Mouse (Mus musculus) intestine, embryonic 14.5 days (tissue): ENCODE data around the gene Ctsl. TPM values are rescaled to one million over a fixed set of nuclear protein-coding genes. Genes with fewer than 3 reads are reported as not detected.

ENCODE experiments used
- ATAC-seq: fragments of 200-750 bp; cut with Nextera tagmentation; replicated peaks from 2 replicates; pipeline ENCODE4 v1.8.0; 2017; ENCODE audit warnings: low read depth, moderate number of reproducible peaks, moderate TSS enrichment, moderate library complexity; ENCODE audit not compliant: low FRiP score, low TSS enrichment
- DNase-seq: peaks from one replicate; pipeline ENCODE4 v3.0.0-alpha.2; 2018; ENCODE audit warnings: low spot score
- H3K27ac ChIP-seq: fragments of 300-500 bp; sonication (generic); 2 replicates; pipeline ENCODE4 v1.5.1; 2014; ENCODE audit warnings: low read depth, mild to moderate bottlenecking, control low read depth
- H3K27me3 ChIP-seq: fragments of 300-500 bp; sonication (generic); replicated peaks from 2 replicates; pipeline ENCODE4 v1.6.1; 2014; ENCODE audit warnings: low read length, control low read depth; ENCODE audit not compliant: control insufficient read depth, insufficient read depth
- H3K36me3 ChIP-seq: fragments of 300-500 bp; sonication (generic); 2 replicates; pipeline ENCODE4 v1.6.1; 2014; ENCODE audit warnings: low read length, control low read depth; ENCODE audit not compliant: control insufficient read depth, insufficient read depth
- H3K4me1 ChIP-seq: fragments of 300-500 bp; sonication (generic); replicated peaks from 2 replicates; pipeline ENCODE4 v1.6.1; 2014; ENCODE audit warnings: low read length, control low read depth, mixed read lengths; ENCODE audit not compliant: control insufficient read depth, insufficient read depth
- H3K4me2 ChIP-seq: fragments of 300-500 bp; sonication (generic); 2 replicates; pipeline ENCODE4 v1.6.1; 2014; ENCODE audit warnings: low read length
- H3K4me3 ChIP-seq: fragments of 300-500 bp; sonication (generic); 2 replicates; pipeline ENCODE4 v1.5.1; 2014; ENCODE audit warnings: low read depth, low read length, control low read depth, mixed read lengths
- H3K9ac ChIP-seq: fragments of 300-500 bp; sonication (generic); 2 replicates; pipeline ENCODE4 v1.6.1; 2014; ENCODE audit warnings: mild to moderate bottlenecking, low read length
- H3K9me3 ChIP-seq: fragments of 300-500 bp; sonication (generic); 2 replicates; pipeline ENCODE4 v1.6.1; 2016; ENCODE audit warnings: low read length, control low read depth; ENCODE audit not compliant: control insufficient read depth
- WGBS: fragments of 180-500 bp; shearing (Covaris S2); extraction: QIAGEN DNeasy Blood & Tissue Kit; methylation state at CpG from one replicate; pipeline ENCODE4 v1.1.7; 2014; 5-methylcytosine and 5-hydroxymethylcytosine counted together
- polyA plus RNA-seq: library from polyadenylated mRNA; unstranded; fragments of >200 nt; fragmentation: Nextera tagmentation; extraction: Ambion mirVana; gene quantifications from 2 replicates; pipeline ENCODE4 v1.2.1, GENCODE M21; 2014

Ctsl gene
- polyA plus RNA-seq, 1 experiment from 2014 or later, result 167 TPM

DNA sequence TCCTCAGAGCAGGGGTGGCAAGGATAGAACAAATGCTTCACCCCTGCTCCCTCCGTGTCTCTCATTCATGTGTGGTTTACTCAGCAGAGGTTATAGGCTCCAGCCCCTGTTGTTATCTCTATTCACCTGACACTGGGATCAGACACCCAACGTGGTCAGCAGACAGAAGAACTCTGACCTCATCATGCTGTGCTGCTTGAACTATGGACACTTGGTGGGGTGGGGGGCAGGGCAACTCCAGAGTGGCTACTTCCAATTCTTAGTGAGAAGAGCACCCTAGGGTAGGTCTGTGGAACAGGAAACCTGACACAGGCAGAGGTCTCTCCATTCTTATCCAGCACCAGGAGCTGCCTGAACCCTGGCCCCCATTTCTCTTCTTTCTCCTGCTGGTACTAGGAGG lies 15.4 kb upstream of the Ctsl start:
- Histone ChIP-seq H3K27me3 (no peaks in the 10 kb centered on the region), H3K36me3 (no peaks in the 10 kb centered on the region), H3K9ac (no peak overlapping the region), H3K27ac (no peak overlapping the region), H3K4me1 (no peaks in the 10 kb centered on the region), H3K4me2 (no peak overlapping the region), H3K4me3 (no peak overlapping the region), H3K9me3 (no peaks in the 10 kb centered on the region)
- no peak for ATAC-seq
- no peak for DNase-seq
- WGBS, result 29% methylated on average over 2 of the region's 2 CpGs

DNA sequence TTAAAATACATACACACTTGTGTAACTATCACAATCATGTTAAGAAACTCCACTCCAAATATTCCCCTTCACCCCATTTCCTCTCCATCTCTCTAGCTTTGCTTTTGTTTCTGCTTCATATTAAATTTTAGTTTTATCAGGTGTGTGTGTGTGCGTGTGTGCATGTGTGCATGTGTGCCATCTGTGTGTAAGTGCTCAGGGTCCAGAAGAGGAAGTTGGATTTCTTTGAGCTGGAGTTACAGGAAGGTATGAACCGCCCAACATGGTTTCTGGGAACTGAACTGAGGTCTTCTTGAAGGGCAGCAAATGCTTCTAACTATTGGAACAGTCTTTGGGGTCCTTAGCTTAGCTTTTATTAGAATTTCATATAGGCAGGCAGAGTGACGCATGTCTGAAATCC lies 14.2 kb upstream of the Ctsl start:
- no peaks in the 10 kb centered on the region for H3K27me3 ChIP-seq
- H3K9ac ChIP-seq, result no peak overlapping the region
- 85% methylated on average over 3 of the region's 3 CpGs for WGBS
- no peaks in the 10 kb centered on the region for H3K4me1 ChIP-seq
- ATAC-seq, result no peak
- no peak overlapping the region for H3K4me2 ChIP-seq
- no peaks in the 10 kb centered on the region for H3K36me3 ChIP-seq
- no peak for DNase-seq
- H3K27ac ChIP-seq, result no peak overlapping the region
- no peak overlapping the region for H3K4me3 ChIP-seq
- no peaks in the 10 kb centered on the region for H3K9me3 ChIP-seq

DNA sequence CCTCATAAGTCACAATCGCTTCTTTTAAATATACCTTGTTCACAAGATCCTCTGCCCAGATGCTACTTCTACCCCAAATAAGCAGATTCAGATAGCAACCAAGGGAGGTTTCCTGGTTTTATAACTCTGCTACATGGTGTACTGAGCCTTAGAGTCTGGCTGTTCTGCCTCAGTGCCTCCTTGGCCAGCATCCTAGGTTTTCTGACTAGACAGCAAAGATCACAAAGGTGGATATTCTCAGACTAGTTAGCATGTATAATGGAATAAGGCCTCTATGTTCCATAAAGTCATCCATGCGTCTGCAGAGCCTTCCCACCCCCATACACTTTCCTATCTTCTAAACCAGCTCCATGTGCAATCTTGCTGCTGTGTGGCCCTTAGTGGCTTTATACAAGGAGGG lies 9.6 kb upstream of the Ctsl start:
- H3K4me2 ChIP-seq, result no peak overlapping the region
- no peak for DNase-seq
- H3K9me3 ChIP-seq, result no peaks in the 10 kb centered on the region
- WGBS, result 93% methylated on average over 2 of the region's 2 CpGs
- no peaks in the 10 kb centered on the region for H3K4me1 ChIP-seq
- H3K36me3 ChIP-seq, result no peaks in the 10 kb centered on the region
- H3K27me3 ChIP-seq, result no peaks in the 10 kb centered on the region
- H3K9ac ChIP-seq, result no peak overlapping the region
- ATAC-seq, result no peak
- no peak overlapping the region for H3K27ac ChIP-seq
- no peak overlapping the region for H3K4me3 ChIP-seq

DNA sequence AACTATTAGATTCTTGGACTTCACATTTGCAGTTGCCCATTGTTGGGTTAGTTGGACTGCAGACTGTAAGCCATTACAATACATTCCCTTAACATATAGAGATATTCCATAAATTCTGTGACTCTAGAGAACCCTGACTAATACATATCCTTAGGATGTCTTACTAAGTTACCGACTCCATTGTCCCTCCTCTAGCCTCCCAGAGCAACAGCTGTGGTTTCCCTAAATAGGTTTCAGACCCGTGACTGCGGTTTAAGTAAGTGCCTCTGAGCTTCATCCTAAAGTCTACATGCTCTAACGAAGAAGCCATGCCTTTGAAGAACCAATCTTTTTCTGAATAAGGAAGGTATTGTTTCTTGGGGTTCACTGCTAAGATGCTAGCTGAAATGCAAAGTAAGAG lies 7.9 kb upstream of the Ctsl start:
- Histone ChIP-seq H3K27me3 (no peaks in the 10 kb centered on the region), H3K9ac (no peak overlapping the region), H3K4me3 (no peak overlapping the region), H3K9me3 (no peaks in the 10 kb centered on the region), H3K36me3 (no peaks in the 10 kb centered on the region), H3K4me1 (no peaks in the 10 kb centered on the region), H3K4me2 (no peak overlapping the region), H3K27ac (no peak overlapping the region)
- DNase-seq (no peak), ATAC-seq (no peak)
- 78% methylated on average over 4 of the region's 4 CpGs for WGBS

DNA sequence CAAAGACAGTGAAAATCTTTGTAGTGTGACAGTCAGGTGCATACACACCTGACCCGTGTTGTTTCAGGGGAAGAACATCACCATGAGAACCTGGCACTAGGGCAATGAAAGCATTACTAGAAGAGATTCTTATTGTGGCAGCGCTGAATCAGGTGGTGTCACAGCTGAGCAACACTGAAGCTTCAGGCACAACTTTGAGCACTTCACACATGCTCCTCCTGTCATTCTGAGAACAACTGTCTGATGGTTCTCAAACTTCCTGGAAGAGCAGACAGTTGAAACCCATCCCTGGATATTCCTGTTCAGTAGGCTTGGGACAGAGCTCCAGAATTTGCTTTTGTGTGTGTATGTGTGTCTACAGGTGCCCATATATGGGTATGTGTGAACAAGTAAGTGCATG lies 5.8 kb upstream of the Ctsl start:
- Histone ChIP-seq H3K9me3 (no peaks in the 10 kb centered on the region), H3K9ac (no peak overlapping the region), H3K4me1 (no peaks in the 10 kb centered on the region), H3K27ac (no peak overlapping the region), H3K4me3 (no peak overlapping the region), H3K27me3 (no peaks in the 10 kb centered on the region), H3K36me3 (no peaks in the 10 kb centered on the region), H3K4me2 (no peak overlapping the region)
- 91% methylated on average over 2 of the region's 2 CpGs for WGBS
- ATAC-seq, result no peak
- no peak for DNase-seq

DNA sequence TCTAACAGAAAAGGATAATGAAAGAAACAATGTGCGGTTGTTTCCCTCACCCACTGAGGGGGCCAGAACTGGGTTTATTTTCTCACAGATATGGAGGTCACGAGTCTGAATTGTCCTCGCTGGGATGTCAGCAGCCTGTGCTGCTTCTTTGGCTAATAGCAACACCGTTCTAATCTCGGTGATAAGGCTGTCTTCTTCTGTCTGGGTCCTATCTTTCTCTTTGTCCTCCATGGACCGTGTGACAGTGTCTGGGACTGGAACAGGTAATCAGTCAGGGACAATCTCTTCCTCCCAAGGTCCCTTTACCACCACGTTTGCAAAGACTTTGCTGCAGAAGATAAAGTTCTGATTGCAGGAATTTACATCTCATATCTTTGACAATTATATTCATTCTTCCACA lies 4.5 kb upstream of the Ctsl start:
- Histone ChIP-seq H3K9me3 (no peaks in the 10 kb centered on the region), H3K4me3 (no peak overlapping the region), H3K9ac (no peak overlapping the region), H3K27ac (no peak overlapping the region), H3K36me3 (no peaks in the 10 kb centered on the region), H3K4me1 (no peaks in the 10 kb centered on the region), H3K27me3 (no peaks in the 10 kb centered on the region), H3K4me2 (no peak overlapping the region)
- DNase-seq, result no peak
- 51% methylated on average over 7 of the region's 7 CpGs for WGBS
- ATAC-seq, result no peak

DNA sequence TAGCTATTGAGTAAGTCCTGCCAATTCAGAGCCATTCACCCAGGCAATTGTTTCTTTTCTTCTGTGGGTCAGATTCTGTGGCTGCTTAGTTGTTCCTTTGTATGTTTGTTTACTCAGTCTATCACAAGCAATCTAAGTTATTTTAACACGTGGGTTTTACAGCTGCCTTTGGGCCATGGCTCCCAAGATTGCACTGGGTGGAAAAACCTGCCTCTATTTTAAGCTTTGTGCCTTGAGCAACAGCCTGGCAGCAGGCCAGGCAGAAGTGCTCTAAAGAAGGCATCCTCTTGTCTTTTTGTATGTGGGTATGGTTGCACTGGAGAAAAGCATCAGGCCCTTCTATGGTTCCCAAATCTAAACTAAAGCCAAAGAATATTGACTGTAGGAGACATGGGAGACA lies 3.0 kb upstream of the Ctsl start:
- no peaks in the 10 kb centered on the region for H3K9me3 ChIP-seq
- H3K4me2 ChIP-seq, result no peak overlapping the region
- no peak overlapping the region for H3K27ac ChIP-seq
- no peaks in the 10 kb centered on the region for H3K27me3 ChIP-seq
- no peak overlapping the region for H3K9ac ChIP-seq
- H3K4me3 ChIP-seq, result no peak overlapping the region
- ATAC-seq (no peak), DNase-seq (no peak)
- WGBS, result 10% methylated on average over 1 of the region's 1 CpGs
- peaks cover 8% of the 10 kb centered on the region for H3K4me1 ChIP-seq
- H3K36me3 ChIP-seq, result no peaks in the 10 kb centered on the region

DNA sequence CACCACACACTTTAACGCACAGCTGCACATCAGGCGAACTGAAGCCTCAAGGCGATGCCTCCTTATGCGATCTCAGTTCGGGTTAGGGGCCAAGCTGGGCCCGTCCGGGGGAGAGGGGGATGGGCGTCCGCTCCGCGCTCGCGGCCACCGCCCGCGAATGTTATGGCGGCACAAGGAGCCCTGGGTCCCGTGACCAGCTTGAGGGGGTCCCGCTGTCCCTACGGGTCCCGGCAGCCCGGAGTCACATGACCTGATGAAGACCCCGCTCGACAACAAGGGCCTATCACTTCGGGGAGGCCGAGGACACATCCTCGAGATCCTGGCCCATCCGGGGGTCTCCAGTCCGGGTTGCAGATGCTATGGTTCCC lies 901 bp downstream of the Ctsl start:
- peaks cover 8% of the 10 kb centered on the region for H3K4me1 ChIP-seq
- no peaks in the 10 kb centered on the region for H3K9me3 ChIP-seq
- peak overlapping the region; percentile 76 for H3K9ac ChIP-seq
- H3K27me3 ChIP-seq, result no peaks in the 10 kb centered on the region
- peak overlapping the region; percentile 85 for H3K4me2 ChIP-seq
- peaks cover 32% of the 10 kb centered on the region for H3K36me3 ChIP-seq
- DNase-seq (no peak), ATAC-seq (peak; percentile 65)
- H3K27ac ChIP-seq, result peak overlapping the region; percentile 67
- H3K4me3 ChIP-seq, result peak overlapping the region; percentile 86
- WGBS, result under 1% methylated on average over 29 of the region's 29 CpGs

DNA sequence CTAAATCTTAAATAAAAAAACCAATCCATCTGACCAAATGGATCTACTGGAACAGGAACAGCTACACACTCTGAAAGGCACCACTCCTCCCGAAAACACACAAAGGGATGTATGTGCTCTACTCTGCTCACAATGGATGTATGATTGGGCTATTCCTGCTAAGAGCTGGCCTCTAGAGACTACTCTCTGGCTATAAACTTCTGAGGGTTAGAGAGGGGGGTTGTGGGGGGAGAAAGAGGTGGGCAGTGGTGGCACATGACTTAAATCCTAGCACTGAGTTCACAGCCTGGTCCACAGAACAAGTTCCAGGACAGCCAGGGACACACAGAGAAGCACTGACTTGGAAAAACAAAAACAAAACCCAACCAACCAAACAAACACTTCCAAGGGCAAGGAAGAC lies 2.1 kb downstream of the Ctsl start:
- Histone ChIP-seq H3K27ac (no peak overlapping the region), H3K9ac (no peak overlapping the region), H3K4me2 (peak overlapping the region; percentile 85), H3K4me3 (peak overlapping the region; percentile 86; the same call in 1 of the 2 replicates), H3K9me3 (no peaks in the 10 kb centered on the region), H3K27me3 (no peaks in the 10 kb centered on the region), H3K4me1 (peaks cover 8% of the 10 kb centered on the region), H3K36me3 (peaks cover 43% of the 10 kb centered on the region)
- 87% methylated on average over 1 of the region's 1 CpGs for WGBS
- ATAC-seq, result no peak
- no peak for DNase-seq
